Mouse (Mus musculus) T-helper 17 cell (primary cell): Measurements from ENCODE around the gene Appl2.
"Not testable (repeated sequence)": the region's sequence is repeated elsewhere in the genome, so short reads cannot be mapped to it uniquely, and the experiment has no call there.

ENCODE experiments used
- in situ Hi-C, 2 experiments: fragments of 300-600 bp; cut with MboI, MseI; formaldehyde crosslinking; loops; 1 replicate in 1 of 2; 2 replicates in 1 of 2; pipeline ENCODE4 v1.15.1; 2025; ENCODE audit warnings: high pct_unique_total_duplicates in 2 of 2

Appl2 gene

GRCm38 (mm10) chr10:83648131-83649020 is at the start of gene Appl2:
Gene Appl2 (minus strand): TSS chr10:83648738.
- in situ Hi-C loops = no loop called here

GRCm38 (mm10) chr10:83696226-83696625 is 47.7 kb upstream of the Appl2 start:
- in situ Hi-C loops = no loop called here

GRCm38 (mm10) chr10:83692175-83692895 is 43.8 kb upstream of the Appl2 start:
- in situ Hi-C loops = no loop called here

- in situ Hi-C loops = no loop called here
Measured at GRCm38 (mm10) chr10:83688215-83688614, 39.7 kb upstream of the Appl2 start.

- in situ Hi-C loops = no loop called here
Measured at GRCm38 (mm10) chr10:83681334-83681733, 32.8 kb upstream of the Appl2 start.

- in situ Hi-C loops = no loop called here
Measured at GRCm38 (mm10) chr10:83666556-83666955, 18.0 kb upstream of the Appl2 start.

- in situ Hi-C loops = no loop called here
Measured at GRCm38 (mm10) chr10:83661925-83662324, 13.4 kb upstream of the Appl2 start.

- in situ Hi-C loops = no loop called here
Measured at GRCm38 (mm10) chr10:83660605-83661004, 12.1 kb upstream of the Appl2 start.

GRCm38 (mm10) chr10:83654591-83654990 is 6.1 kb upstream of the Appl2 start:
- in situ Hi-C loops = no loop called here

GRCm38 (mm10) chr10:83652205-83652866 is 3.8 kb upstream of the Appl2 start:
- in situ Hi-C loops = not testable (repeated sequence)

- in situ Hi-C loops = no loop called here
Measured at GRCm38 (mm10) chr10:83649037-83649436, 499 bp upstream of the Appl2 start.

GRCm38 (mm10) chr10:83646351-83646885 is 2.1 kb downstream of the Appl2 start:
- in situ Hi-C loops = no loop called here

- in situ Hi-C loops = no loop called here
Measured at GRCm38 (mm10) chr10:83645716-83645990, 2.9 kb downstream of the Appl2 start.

GRCm38 (mm10) chr10:83644865-83645715 is 3.4 kb downstream of the Appl2 start:
- in situ Hi-C loops = no loop called here

GRCm38 (mm10) chr10:83644167-83644566 is 4.4 kb downstream of the Appl2 start:
- in situ Hi-C loops = no loop called here

- in situ Hi-C loops = no loop called here
Measured at GRCm38 (mm10) chr10:83641641-83642040, 6.9 kb downstream of the Appl2 start.

GRCm38 (mm10) chr10:83639881-83640386 is 8.6 kb downstream of the Appl2 start:
- in situ Hi-C loops = no loop called here

GRCm38 (mm10) chr10:83637295-83637694 is 11.2 kb downstream of the Appl2 start:
- in situ Hi-C loops = no loop called here

- in situ Hi-C loops = no loop called here
Measured at GRCm38 (mm10) chr10:83636191-83636590, 12.3 kb downstream of the Appl2 start.

- in situ Hi-C loops = no loop called here
Measured at GRCm38 (mm10) chr10:83634461-83634860, 14.1 kb downstream of the Appl2 start.

GRCm38 (mm10) chr10:83632806-83633374 is 15.6 kb downstream of the Appl2 start:
- in situ Hi-C loops = no loop called here
